Mouse (Mus musculus) E14TG2a.4 (cell line): ENCODE measurements around the gene Dpf3.

Experiments
- CTCF ChIP-seq: conservative IDR thresholded peaks from 2 replicates; pipeline ENCODE4 v1.5.1; 2014; ENCODE audit warnings: low read length
- NANOG ChIP-seq: IDR thresholded peaks from 2 replicates; pipeline ENCODE4 v1.6.1; 2014; ENCODE audit warnings: borderline replicate concordance, low read length, mixed read lengths

DNA sequence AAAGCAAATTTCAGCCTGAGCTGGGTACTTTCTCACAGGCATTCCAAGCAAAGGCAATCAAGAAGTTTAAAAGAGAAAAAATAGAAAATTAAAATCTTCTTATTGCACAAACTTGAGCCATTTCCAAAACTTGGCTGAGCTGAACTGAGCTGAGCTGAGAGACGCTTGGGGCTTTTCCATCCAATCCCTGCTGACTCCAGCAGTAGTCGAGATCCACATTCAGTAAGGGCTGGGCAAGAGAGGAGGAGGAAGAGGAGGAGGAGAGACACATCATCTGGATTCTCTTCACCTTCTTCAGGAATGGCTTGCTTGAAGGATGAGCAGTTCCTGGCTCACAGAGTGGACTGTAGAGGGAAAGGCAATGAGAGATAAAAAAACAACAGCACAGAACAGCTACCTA is 227.0 kb downstream of the Dpf3 start:
- TF ChIP-seq CTCF (no peak), NANOG (no peak)
